Mouse (Mus musculus): ENCODE data around the gene Zbtb16.

DNA sequence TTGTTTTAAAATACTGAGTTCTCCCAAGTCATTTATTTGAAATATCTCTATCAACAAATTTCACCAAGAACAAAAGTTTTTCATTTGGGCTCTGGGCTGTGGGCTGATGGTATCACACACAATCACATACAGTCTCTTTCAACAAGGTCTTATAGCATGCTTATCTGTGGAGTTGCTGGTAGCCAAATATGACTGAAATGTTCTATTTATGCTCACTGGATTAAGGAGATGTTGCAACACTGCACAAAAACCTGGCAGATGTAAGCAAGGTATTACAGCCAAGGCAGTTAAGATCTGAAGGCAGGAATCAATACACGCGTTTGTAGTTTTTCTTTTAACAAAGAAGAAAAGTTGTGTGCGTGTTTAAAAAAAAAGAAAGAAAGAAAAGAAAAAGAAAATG lies 84.1 kb downstream of the Zbtb16 start:
- no peak for TF ChIP-seq HCFC1 (IDR thresholded peaks at IDR 0.05; ENCODE audit: borderline replicate concordance, insufficient read depth, low read length)
- TF ChIP-seq ZNF384 (IDR thresholded peaks at IDR 0.05; ENCODE audit: low read depth, low read length) = no peak
